Mouse (Mus musculus): ENCODE results near the gene Gm11937. TPM values are rescaled to one million over a fixed set of nuclear protein-coding genes. Genes with fewer than 3 reads are reported as not detected.
A peak's percentile ranks its signal among the peaks of the same experiment; 100 is the strongest.

Gm11937 gene
- polyA plus RNA-seq, 1 experiment from 2014 or later: not detected

- 4% methylated on average over 7 of the region's 7 CpGs for WGBS
- Histone ChIP-seq H3K27ac (replicated peaks) (no peak overlapping the region), H3K4me2 (peak overlapping the region; percentile 50), H3K9ac (no peak overlapping the region), H3K4me3 (0 out of 2 replicates have a peak overlapping the region, but pooled peaks have one; percentile 13), H3K9me3 (no peaks in the 10 kb centered on the region), H3K4me1 (replicated peaks) (no peaks in the 10 kb centered on the region), H3K27me3 (no peaks in the 10 kb centered on the region), H3K36me3 (no peaks in the 10 kb centered on the region)
- ATAC-seq (ENCODE audit: low read depth): peak; percentile 77; the same call in 1 of the 2 replicates
These were observed 35.9 kb downstream of the Gm11937 start for GRCm38 (mm10) chr11:99574106-99574505.

GRCm38 (mm10) chr11:99573164-99573563 lies 36.8 kb downstream of the Gm11937 start:
- no peaks in the 10 kb centered on the region for H3K4me1 ChIP-seq (replicated peaks)
- 57% methylated on average over 4 of the region's 4 CpGs for WGBS

GRCm38 (mm10) chr11:99566530-99566929 lies 43.5 kb downstream of the Gm11937 start, which contains the start of gene Krtap3-1:
Krtap3-1 (minus strand) TSS chr11:99566630.
- Histone ChIP-seq H3K27me3 (no peaks in the 10 kb centered on the region), H3K27ac (replicated peaks) (no peak within 1 kb of the TSS), H3K9me3 (no peaks in the 10 kb centered on the region), H3K9ac (no peak within 1 kb of the TSS), H3K36me3 (no peaks in the 10 kb centered on the region), H3K4me2 (no peak within 1 kb of the TSS), H3K4me1 (replicated peaks) (no peaks in the 10 kb centered on the region), H3K4me3 (no peak within 1 kb of the TSS)
- ATAC-seq (ENCODE audit: low read depth): no peak
- WGBS: 62% methylated on average over 7 of the region's 7 CpGs

More at GRCm38 (mm10) chr11:99573164-99573563, 36.8 kb downstream of the Gm11937 start:
- H3K9me3 ChIP-seq: no peaks in the 10 kb centered on the region
- H3K27ac ChIP-seq (replicated peaks): no peak overlapping the region
- no peak overlapping the region for H3K4me2 ChIP-seq
- H3K36me3 ChIP-seq: no peaks in the 10 kb centered on the region
- H3K4me3 ChIP-seq: no peak overlapping the region
- no peak overlapping the region for H3K9ac ChIP-seq
- no peak for ATAC-seq (ENCODE audit: low read depth)
- no peaks in the 10 kb centered on the region for H3K27me3 ChIP-seq

- Histone ChIP-seq H3K27ac (replicated peaks) (no peak overlapping the region), H3K9ac (no peak overlapping the region), H3K4me2 (no peak overlapping the region), H3K36me3 (no peaks in the 10 kb centered on the region), H3K27me3 (no peaks in the 10 kb centered on the region), H3K4me1 (replicated peaks) (no peaks in the 10 kb centered on the region), H3K4me3 (no peak overlapping the region), H3K9me3 (no peaks in the 10 kb centered on the region)
- WGBS: 87% methylated on average over 6 of the region's 6 CpGs
- ATAC-seq (ENCODE audit: low read depth): no peak
These were observed 47.4 kb downstream of the Gm11937 start for GRCm38 (mm10) chr11:99562580-99562979.

Other genes starting within 250 kb of the Gm11937 start
- 0.89 TPM in 1 of 2 replicates, not detected in the other for gene Krt28, start 235.3 kb downstream of the Gm11937 start, polyA plus RNA-seq (2015; fragmentation: Nextera tagmentation; extraction: Ambion mirVana)
- 33.6 and 35.6 TPM in 2 replicates for gene Krt10, start 220.8 kb downstream of the Gm11937 start, polyA plus RNA-seq (2015; fragmentation: Nextera tagmentation; extraction: Ambion mirVana)
- 0.13 TPM in 1 of 2 replicates, not detected in the other for gene Krt12, start 187.9 kb downstream of the Gm11937 start, polyA plus RNA-seq (2015; fragmentation: Nextera tagmentation; extraction: Ambion mirVana)
- gene Krt20, start 172.0 kb downstream of the Gm11937 start, polyA plus RNA-seq (2015; fragmentation: Nextera tagmentation; extraction: Ambion mirVana): 0.42 TPM in 1 of 2 replicates, not detected in the other
- gene Krt23, start 117.1 kb downstream of the Gm11937 start, polyA plus RNA-seq (2015; fragmentation: Nextera tagmentation; extraction: Ambion mirVana): 0.19 TPM in 1 of 2 replicates, not detected in the other
- not detected in 2 replicates for gene Krt39, start 88.9 kb downstream of the Gm11937 start, polyA plus RNA-seq (2015; fragmentation: Nextera tagmentation; extraction: Ambion mirVana)
- gene Krt40, start 67.0 kb downstream of the Gm11937 start, polyA plus RNA-seq (2015; fragmentation: Nextera tagmentation; extraction: Ambion mirVana): not detected in 2 replicates
- not detected in 2 replicates for gene Krtap3-3, start 59.3 kb downstream of the Gm11937 start, polyA plus RNA-seq (2015; fragmentation: Nextera tagmentation; extraction: Ambion mirVana)
- gene Krtap3-2, start 53.3 kb downstream of the Gm11937 start, polyA plus RNA-seq (2015; fragmentation: Nextera tagmentation; extraction: Ambion mirVana): not detected in 2 replicates
- gene Gm11939, start 50.7 kb downstream of the Gm11937 start, polyA plus RNA-seq (2015; fragmentation: Nextera tagmentation; extraction: Ambion mirVana): not detected in 2 replicates
- gene Krtap3-1, start 43.6 kb downstream of the Gm11937 start, polyA plus RNA-seq (2015; fragmentation: Nextera tagmentation; extraction: Ambion mirVana): not detected in 2 replicates
- not detected in 2 replicates for gene Krtap1-5, start 29.2 kb downstream of the Gm11937 start, polyA plus RNA-seq (2015; fragmentation: Nextera tagmentation; extraction: Ambion mirVana)
- not detected in 2 replicates for gene Krtap1-4, start 26.5 kb downstream of the Gm11937 start, polyA plus RNA-seq (2015; fragmentation: Nextera tagmentation; extraction: Ambion mirVana)
- not detected in 2 replicates for gene Krtap1-3, start 18.9 kb downstream of the Gm11937 start, polyA plus RNA-seq (2015; fragmentation: Nextera tagmentation; extraction: Ambion mirVana)
- not detected in 2 replicates for gene Krtap9-3, start 12.1 kb downstream of the Gm11937 start, polyA plus RNA-seq (2015; fragmentation: Nextera tagmentation; extraction: Ambion mirVana)
- gene Gm11938, start 6.9 kb downstream of the Gm11937 start, polyA plus RNA-seq (2015; fragmentation: Nextera tagmentation; extraction: Ambion mirVana): not detected in 2 replicates
- gene Krtap2-4, start 4.7 kb upstream of the Gm11937 start, polyA plus RNA-seq (2015; fragmentation: Nextera tagmentation; extraction: Ambion mirVana): not detected in 2 replicates
- gene Gm11562, start 10.2 kb upstream of the Gm11937 start, polyA plus RNA-seq (2015; fragmentation: Nextera tagmentation; extraction: Ambion mirVana): not detected in 2 replicates
- gene Krtap4-1, start 18.0 kb upstream of the Gm11937 start, polyA plus RNA-seq (2015; fragmentation: Nextera tagmentation; extraction: Ambion mirVana): not detected in 2 replicates
- gene Krtap4-2, start 24.9 kb upstream of the Gm11937 start, polyA plus RNA-seq (2015; fragmentation: Nextera tagmentation; extraction: Ambion mirVana): not detected in 2 replicates
- not detected in 2 replicates for gene Krtap4-7, start 33.9 kb upstream of the Gm11937 start, polyA plus RNA-seq (2015; fragmentation: Nextera tagmentation; extraction: Ambion mirVana)
- not detected in 2 replicates for gene Gm11555, start 40.0 kb upstream of the Gm11937 start, polyA plus RNA-seq (2015; fragmentation: Nextera tagmentation; extraction: Ambion mirVana)
- gene Gm11563, start 48.8 kb upstream of the Gm11937 start, polyA plus RNA-seq (2015; fragmentation: Nextera tagmentation; extraction: Ambion mirVana): not detected in 2 replicates
- gene Krtap4-6, start 55.8 kb upstream of the Gm11937 start, polyA plus RNA-seq (2015; fragmentation: Nextera tagmentation; extraction: Ambion mirVana): not detected in 2 replicates
- gene Gm14190, start 80.6 kb upstream of the Gm11937 start, polyA plus RNA-seq (2015; fragmentation: Nextera tagmentation; extraction: Ambion mirVana): not detected in 2 replicates
- gene Gm14180, start 124.1 kb upstream of the Gm11937 start, polyA plus RNA-seq (2015; fragmentation: Nextera tagmentation; extraction: Ambion mirVana): not detected in 2 replicates
- gene Gm11595, start 162.7 kb upstream of the Gm11937 start, polyA plus RNA-seq (2015; fragmentation: Nextera tagmentation; extraction: Ambion mirVana): not detected in 2 replicates
- gene Krtap4-8, start 170.5 kb upstream of the Gm11937 start, polyA plus RNA-seq (2015; fragmentation: Nextera tagmentation; extraction: Ambion mirVana): not detected in 2 replicates
- gene Krtap4-9, start 175.0 kb upstream of the Gm11937 start, polyA plus RNA-seq (2015; fragmentation: Nextera tagmentation; extraction: Ambion mirVana): not detected in 2 replicates
- not detected in 2 replicates for gene Gm11596, start 183.3 kb upstream of the Gm11937 start, polyA plus RNA-seq (2015; fragmentation: Nextera tagmentation; extraction: Ambion mirVana)
- not detected in 2 replicates for gene Gm11569, start 188.7 kb upstream of the Gm11937 start, polyA plus RNA-seq (2015; fragmentation: Nextera tagmentation; extraction: Ambion mirVana)
- not detected in 2 replicates for gene Gm11554, start 194.3 kb upstream of the Gm11937 start, polyA plus RNA-seq (2015; fragmentation: Nextera tagmentation; extraction: Ambion mirVana)
- not detected in 2 replicates for gene Krtap4-13, start 199.7 kb upstream of the Gm11937 start, polyA plus RNA-seq (2015; fragmentation: Nextera tagmentation; extraction: Ambion mirVana)
- gene Gm11564, start 205.5 kb upstream of the Gm11937 start, polyA plus RNA-seq (2015; fragmentation: Nextera tagmentation; extraction: Ambion mirVana): not detected in 2 replicates
- gene 2300003K06Rik, start 227.9 kb upstream of the Gm11937 start, polyA plus RNA-seq (2015; fragmentation: Nextera tagmentation; extraction: Ambion mirVana): not detected in 2 replicates
- gene Krtap4-16, start 241.4 kb upstream of the Gm11937 start, polyA plus RNA-seq (2015; fragmentation: Nextera tagmentation; extraction: Ambion mirVana): not detected in 2 replicates
- not detected in 2 replicates for gene Gm11568, start 247.7 kb upstream of the Gm11937 start, polyA plus RNA-seq (2015; fragmentation: Nextera tagmentation; extraction: Ambion mirVana)